Mouse (Mus musculus) limb, embryonic 14.5 days (tissue): Measurements from ENCODE around the gene Trpv5. TPM values are rescaled to one million over a fixed set of nuclear protein-coding genes. Genes with fewer than 3 reads are reported as not detected.
A peak's percentile ranks its signal among the peaks of the same experiment; 100 is the strongest.

Experiments
- ATAC-seq: fragments of 200-750 bp; cut with Nextera tagmentation; 2 replicates; pipeline ENCODE4 v1.8.0; 2017; ENCODE audit warnings: low read depth, moderate number of reproducible peaks, moderate TSS enrichment; ENCODE audit not compliant: low FRiP score
- DNase-seq: peaks from one replicate; pipeline ENCODE4 v3.0.0-alpha.2; 2015; ENCODE audit warnings: low spot score
- H3K27ac ChIP-seq: fragments of 300-500 bp; sonication (generic); replicated peaks from 2 replicates; pipeline ENCODE4 v1.5.1; 2014; ENCODE audit warnings: low read depth, mild to moderate bottlenecking, low read length, moderate library complexity, mixed read lengths
- H3K27me3 ChIP-seq: fragments of 300-500 bp; sonication (generic); 2 replicates; pipeline ENCODE4 v1.6.1; 2014; ENCODE audit warnings: low read length, mixed read lengths; ENCODE audit not compliant: control insufficient read depth, insufficient read depth
- H3K36me3 ChIP-seq: fragments of 300-500 bp; sonication (generic); 2 replicates; pipeline ENCODE4 v1.6.1; 2014; ENCODE audit warnings: mild to moderate bottlenecking, low read length, moderate library complexity, mixed read lengths; ENCODE audit not compliant: control insufficient read depth, insufficient read depth
- H3K4me1 ChIP-seq: fragments of 300-500 bp; sonication (generic); 2 replicates; pipeline ENCODE4 v1.6.1; 2014; ENCODE audit warnings: antibody characterized with exemption, low read length, mixed read lengths; ENCODE audit not compliant: control insufficient read depth, insufficient read depth
- H3K4me2 ChIP-seq: fragments of 300-500 bp; sonication (generic); replicated peaks from 2 replicates; pipeline ENCODE4 v1.6.1; 2014; ENCODE audit warnings: low read depth, mild to moderate bottlenecking, low read length, moderate library complexity; ENCODE audit not compliant: severe bottlenecking
- H3K4me3 ChIP-seq: fragments of 300-500 bp; sonication (generic); replicated peaks from 2 replicates; pipeline ENCODE4 v1.5.1; 2014; ENCODE audit warnings: low read length
- H3K9ac ChIP-seq: fragments of 300-500 bp; sonication (generic); 2 replicates; pipeline ENCODE4 v1.6.1; 2014; ENCODE audit warnings: mild to moderate bottlenecking, low read depth, low read length, moderate library complexity; ENCODE audit not compliant: severe bottlenecking
- H3K9me3 ChIP-seq: fragments of 300-500 bp; sonication (generic); 2 replicates; pipeline ENCODE4 v1.6.1; 2016; ENCODE audit warnings: low read length; ENCODE audit not compliant: control insufficient read depth
- POLR2A ChIP-seq: fragments of 200-500 bp; IDR thresholded peaks from 2 replicates; pipeline ENCODE4 v1.8.0; 2012; ENCODE audit warnings: inconsistent platforms, mild to moderate bottlenecking, moderate library complexity, borderline replicate concordance; ENCODE audit not compliant: insufficient read depth, insufficient read length; ENCODE audit errors: extremely low read depth
- WGBS: fragments of 180-500 bp; shearing (Covaris S2); extraction: QIAGEN DNeasy Blood & Tissue Kit; methylation state at CpG from one replicate; pipeline ENCODE4 v1.1.7; 2014; 5-methylcytosine and 5-hydroxymethylcytosine counted together
- polyA plus RNA-seq, 2 experiments: library from polyadenylated mRNA; depleted of rRNA in 1 of 2; stranded (reverse) in 1 of 2; unstranded in 1 of 2; fragments of >200 nt; fragmentation: Nextera tagmentation in 1 of 2; extraction: Ambion mirVana in 1 of 2; gene quantifications; 2 replicates each; pipeline versions ENCODE4 v1.2.1 to v1.2.3; 2012 to 2014

The Trpv5 gene
- polyA plus RNA-seq, 2 experiments = not detected

- ATAC-seq (peak; percentile 95), DNase-seq (peak; percentile 80)
- peak within 1 kb of the TSS; percentile 69 for H3K4me3 ChIP-seq
- peak; percentile 54; the same call in 1 of the 2 replicates for TF ChIP-seq POLR2A
- H3K27ac ChIP-seq = peak within 1 kb of the TSS; percentile 87
- under 1% methylated on average over 50 of the region's 68 CpGs for WGBS
- H3K9me3 ChIP-seq = no peaks in the 10 kb centered on the region
- H3K9ac ChIP-seq = peak within 1 kb of the TSS; percentile 81
- H3K4me2 ChIP-seq = peak within 1 kb of the TSS; percentile 93
- no peaks in the 10 kb centered on the region for H3K36me3 ChIP-seq
- no peaks in the 10 kb centered on the region for H3K27me3 ChIP-seq
- peaks cover 6% of the 10 kb centered on the region; the same call in 1 of the 2 replicates for H3K4me1 ChIP-seq
These were observed 75.3 kb downstream of the Trpv5 start, which contains the start of gene Ephb6 for GRCm38 (mm10) chr6:41605061-41605793. Ephb6 (plus strand) TSS chr6:41605482.

DNA sequence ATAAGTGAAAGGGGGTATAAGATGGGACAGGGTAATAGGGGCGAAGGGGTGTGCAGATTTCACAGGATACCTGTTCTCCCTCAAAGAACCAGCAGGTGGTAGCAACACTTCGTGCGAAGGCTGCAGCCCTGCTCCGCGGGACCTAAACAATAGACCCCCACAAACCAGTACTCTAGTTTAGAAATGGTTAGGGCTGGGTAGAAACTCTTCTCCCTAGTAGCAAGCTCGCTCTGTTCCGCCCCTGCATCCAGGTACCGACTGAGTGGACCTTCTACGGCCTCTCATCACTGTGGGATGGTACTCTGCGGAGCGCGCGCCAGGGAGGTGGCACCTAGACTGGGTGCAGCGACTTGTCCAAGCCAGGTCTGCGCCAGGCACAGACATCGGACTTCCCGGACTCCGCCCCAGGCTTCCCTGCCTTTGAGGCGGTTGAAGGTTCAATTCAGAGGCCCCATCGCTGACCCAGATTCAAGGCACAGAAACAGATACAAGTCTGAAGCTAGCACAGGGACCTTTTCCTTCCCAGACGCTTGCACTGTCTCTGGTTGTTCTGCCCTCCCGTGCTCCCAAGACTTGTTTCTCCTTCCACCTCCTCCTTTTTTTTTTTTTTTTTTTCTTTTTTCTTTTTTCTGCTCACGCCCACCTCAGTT, 76.0 kb downstream of the Trpv5 start:
- TF ChIP-seq POLR2A = 0 out of 2 replicates have a peak, but pooled peaks have one; percentile 40
- peak overlapping the region; percentile 87 for H3K27ac ChIP-seq
- 1% methylated on average over 23 of the region's 23 CpGs for WGBS
- ATAC-seq (peak; percentile 74), DNase-seq (peak; percentile 88)
- H3K27me3 ChIP-seq = no peaks in the 10 kb centered on the region
- no peaks in the 10 kb centered on the region for H3K36me3 ChIP-seq
- H3K4me2 ChIP-seq = peak overlapping the region; percentile 93
- peaks cover 6% of the 10 kb centered on the region; the same call in 1 of the 2 replicates for H3K4me1 ChIP-seq
- peak overlapping the region; percentile 69 for H3K4me3 ChIP-seq
- H3K9ac ChIP-seq = peak overlapping the region; percentile 81
- H3K9me3 ChIP-seq = no peaks in the 10 kb centered on the region

Other genes starting within 250 kb of the Trpv5 start
- not detected in 2 replicates for gene Gm10334, start 234.6 kb downstream of the Trpv5 start, polyA plus RNA-seq (2012; rRNA removed)
- not detected in 2 replicates for gene Gm10334, start 234.6 kb downstream of the Trpv5 start, polyA plus RNA-seq (2014; fragmentation: Nextera tagmentation; extraction: Ambion mirVana)
- gene Prss1, start 221.8 kb downstream of the Trpv5 start, polyA plus RNA-seq (2012; rRNA removed) = not detected in 2 replicates
- not detected in 2 replicates for gene Prss1, start 221.8 kb downstream of the Trpv5 start, polyA plus RNA-seq (2014; fragmentation: Nextera tagmentation; extraction: Ambion mirVana)
- 0.08 and 0.18 TPM in 2 replicates for gene Prss2, start 159.0 kb downstream of the Trpv5 start, polyA plus RNA-seq (2012; rRNA removed)
- not detected in 2 replicates for gene Prss2, start 159.0 kb downstream of the Trpv5 start, polyA plus RNA-seq (2014; fragmentation: Nextera tagmentation; extraction: Ambion mirVana)
- gene Ephb6, start 75.3 kb downstream of the Trpv5 start, polyA plus RNA-seq (2012; rRNA removed) = 16.6 and 23.6 TPM in 2 replicates
- 16.7 and 18.8 TPM in 2 replicates for gene Ephb6, start 75.3 kb downstream of the Trpv5 start, polyA plus RNA-seq (2014; fragmentation: Nextera tagmentation; extraction: Ambion mirVana)
- gene Trpv6, start 44.4 kb downstream of the Trpv5 start, polyA plus RNA-seq (2012; rRNA removed) = 0.69 and 0.74 TPM in 2 replicates
- 0.84 and 1.2 TPM in 2 replicates for gene Trpv6, start 44.4 kb downstream of the Trpv5 start, polyA plus RNA-seq (2014; fragmentation: Nextera tagmentation; extraction: Ambion mirVana)
- not detected in 2 replicates for gene Llcfc1, start 3.7 kb upstream of the Trpv5 start, polyA plus RNA-seq (2012; rRNA removed)
- not detected in 2 replicates for gene Llcfc1, start 3.7 kb upstream of the Trpv5 start, polyA plus RNA-seq (2014; fragmentation: Nextera tagmentation; extraction: Ambion mirVana)
- gene Kel, start 23.6 kb upstream of the Trpv5 start, polyA plus RNA-seq (2012; rRNA removed) = 1.6 and 2.5 TPM in 2 replicates
- 0.43 and 0.56 TPM in 2 replicates for gene Kel, start 23.6 kb upstream of the Trpv5 start, polyA plus RNA-seq (2014; fragmentation: Nextera tagmentation; extraction: Ambion mirVana)
- not detected in 2 replicates for gene Olfr459, start 94.4 kb upstream of the Trpv5 start, polyA plus RNA-seq (2012; rRNA removed)
- not detected in 2 replicates for gene Olfr459, start 94.4 kb upstream of the Trpv5 start, polyA plus RNA-seq (2014; fragmentation: Nextera tagmentation; extraction: Ambion mirVana)
- gene Pip, start 166.8 kb upstream of the Trpv5 start, polyA plus RNA-seq (2012; rRNA removed) = not detected in 2 replicates
- gene Pip, start 166.8 kb upstream of the Trpv5 start, polyA plus RNA-seq (2014; fragmentation: Nextera tagmentation; extraction: Ambion mirVana) = not detected in 2 replicates
- gene Sval2, start 172.2 kb upstream of the Trpv5 start, polyA plus RNA-seq (2012; rRNA removed) = not detected in 2 replicates
- gene Sval2, start 172.2 kb upstream of the Trpv5 start, polyA plus RNA-seq (2014; fragmentation: Nextera tagmentation; extraction: Ambion mirVana) = not detected in 2 replicates